ENCODE assay signal across 9 mouse cellular contexts in the genomic region with DNA sequence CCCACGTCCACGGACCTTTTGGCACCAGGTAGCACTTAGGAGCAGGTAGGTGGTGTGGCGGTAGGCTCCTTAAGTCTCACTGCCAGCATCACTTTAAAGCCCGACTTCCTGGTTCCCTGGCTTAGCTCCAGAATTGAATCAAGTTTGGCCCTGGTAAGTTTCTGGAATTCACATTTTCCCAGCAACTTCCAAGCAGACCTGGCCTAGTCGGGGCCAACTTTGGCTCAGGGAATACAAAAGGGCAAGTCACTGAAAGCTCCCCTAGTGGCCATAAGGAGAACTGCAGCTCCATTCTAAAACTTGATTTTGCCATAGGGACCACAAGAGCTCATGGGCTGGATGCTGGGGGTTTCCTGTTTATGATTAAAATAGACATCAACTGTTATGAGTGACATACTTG.
A peak's percentile ranks its signal among the peaks of the same experiment; 100 is the strongest.
DNase-seq lines count a peak whose midpoint lies in the region; TF ChIP-seq lines count a peak whose summit lies in the region.
"Had no signal": no experiment of that assay in that cellular context is flagged by ENCODE, and none has a peak within 500 bp of the region (broad histone marks: within the 10 kb centered on the region; RNA-seq: fewer than 3 reads in every experiment).

No protein-coding gene starts in this region.

- H3K27ac ChIP-seq in ES-E14 (ENCODE audit: insufficient read depth, low read depth, low read length, poor library complexity, severe bottlenecking): no peak overlapping the region
- H3K27ac ChIP-seq: embryonic facial prominence, embryonic 13.5 days; limb, embryonic 13.5 days had no signal

- in situ Hi-C loops in ES-E14 (cut with MboI; ENCODE audit: low sequenced_read_pairs in 2 of 2, unreplicated experiment in 2 of 2): no loop called here

- no peaks in the 10 kb centered on the region for H3K36me3 ChIP-seq in ES-E14 (ENCODE audit: control insufficient read depth, insufficient read depth, low read length, poor library complexity, severe bottlenecking)
- H3K36me3 ChIP-seq: embryonic facial prominence, embryonic 13.5 days; limb, embryonic 13.5 days had no signal

- no peak overlapping the region for H3K9ac ChIP-seq in ES-E14 (ENCODE audit: insufficient read depth, low read depth, low read length, poor library complexity, severe bottlenecking)
- H3K9ac ChIP-seq: embryonic facial prominence, embryonic 13.5 days; limb, embryonic 13.5 days had no signal

- peak; percentile 16 for DNase-seq in kidney, adult 18-20 months
- DNase-seq in kidney, adult 11 months: no peak
- no peak for DNase-seq in ES-E14 (ENCODE audit: low read depth, low spot score)
- DNase-seq in brain, adult 2 months (ENCODE audit: low read depth, low spot score): peak; percentile 57
- peak; percentile 21 for DNase-seq in lung, postnatal 36 days
- no peak for DNase-seq in left cerebral cortex, adult 18-20 months (ENCODE audit: low spot score in 2 of 2)
- DNase-seq in cerebellum, adult 9-11 months: no peak

- H3K9me3 ChIP-seq in ES-E14 (ENCODE audit: control insufficient read depth, insufficient read depth, low read depth, low read length): no peaks in the 10 kb centered on the region
- H3K9me3 ChIP-seq: embryonic facial prominence, embryonic 13.5 days; limb, embryonic 13.5 days had no signal

- H3K4me3 ChIP-seq in ES-E14 (ENCODE audit: insufficient read depth in 1 of 2, low read depth in 1 of 2, low read length in 2 of 2, poor library complexity in 1 of 2, severe bottlenecking in 1 of 2): no peak overlapping the region
- H3K4me3 ChIP-seq: embryonic facial prominence, embryonic 13.5 days; limb, embryonic 13.5 days had no signal

- H3K4me1 ChIP-seq in ES-E14 (ENCODE audit: control insufficient read depth in 2 of 2, insufficient read depth in 2 of 2, low read length in 2 of 2, poor library complexity in 1 of 2): peaks cover 12 to 30% of the 10 kb centered on the region in 2 experiments; a peak in 3 of 4 replicates

TF ChIP-seq in ES-E14, 5 proteins besides CTCF, POLR2A, EP300 and RAD21:
- no peak for TF ChIP-seq CHD2 (IDR thresholded peaks at IDR 0.05; ENCODE audit: low read depth, low read length)
- TF ChIP-seq MAFK (IDR thresholded peaks at IDR 0.05; ENCODE audit: insufficient read depth, low read depth, low read length): 0 out of 2 replicates have a peak, but pooled peaks have one; percentile 23
- TF ChIP-seq HCFC1 (IDR thresholded peaks at IDR 0.05; ENCODE audit: borderline replicate concordance, insufficient read depth, low read length): no peak
- no peak for TF ChIP-seq ZC3H11A (IDR thresholded peaks at IDR 0.05; ENCODE audit: borderline replicate concordance, low read depth, low read length)
- TF ChIP-seq ZNF384 (IDR thresholded peaks at IDR 0.05; ENCODE audit: low read depth, low read length): no peak

Comparison
In these comparisons a context has a peak if more than half of its experiments do, and no peak if none do; other contexts are left out.
1. DNase-seq: peak in kidney, adult 18-20 months (single experiment), brain, adult 2 months (single experiment) and lung, postnatal 36 days (single experiment); none in kidney, adult 11 months (single experiment), ES-E14 (single experiment), left cerebral cortex, adult 18-20 months (0 of 2) and cerebellum, adult 9-11 months (single experiment).